Mouse (Mus musculus): ENCODE results near the gene Cuzd1. TPM values are rescaled to one million over a fixed set of nuclear protein-coding genes. Genes with fewer than 3 reads are reported as not detected.

The Cuzd1 gene
- 0.19 and 0.39 TPM in 2 replicates for polyA plus RNA-seq (2021; fragmentation: Nextera tagmentation)
- long read RNA-seq, experiment 1, partial matches to known transcripts: 0 of 3 reads
- long read RNA-seq, experiment 1, other reads (novel, unspliced or antisense): 3 of 3 reads
- long read RNA-seq, experiment 2: 0 reads

GRCm38 (mm10) chr7:131322192-131322591 lies at the start of gene Cuzd1:
Gene Cuzd1, minus strand, starts transcription at chr7:131322292.

GRCm38 (mm10) chr7:131370648-131371469 lies 48.8 kb upstream of the Cuzd1 start, which contains the start of gene Pstk:
Gene Pstk, plus strand, starts transcription at chr7:131371141.

GRCm38 (mm10) chr7:131362615-131363300 lies 40.7 kb upstream of the Cuzd1 start, which contains the start of gene 2310057M21Rik:
Gene 2310057M21Rik, minus strand, starts transcription at chr7:131362759.

GRCm38 (mm10) chr7:131333564-131333963 lies 11.5 kb upstream of the Cuzd1 start, which contains the start of gene Fam24a:
Gene Fam24a, plus strand, starts transcription at chr7:131333864.

GRCm38 (mm10) chr7:131329416-131329815 lies 7.3 kb upstream of the Cuzd1 start, which contains the start of gene Fam24b:
Gene Fam24b, minus strand, starts transcription at chr7:131329516.

Other genes with a start within 250 kb of the Cuzd1 start
- not detected in 2 replicates for gene 4933402N03Rik, start 176.0 kb downstream of the Cuzd1 start, polyA plus RNA-seq (2021; fragmentation: Nextera tagmentation)
- 0.03 TPM in 1 of 2 replicates, not detected in the other for gene 5430419D17Rik, start 147.9 kb downstream of the Cuzd1 start, polyA plus RNA-seq (2021; fragmentation: Nextera tagmentation)
- not detected in 2 replicates for gene Fam24b, start 7.2 kb upstream of the Cuzd1 start, polyA plus RNA-seq (2021; fragmentation: Nextera tagmentation)
- not detected in 2 replicates for gene Fam24a, start 11.6 kb upstream of the Cuzd1 start, polyA plus RNA-seq (2021; fragmentation: Nextera tagmentation)
- gene 2310057M21Rik, start 40.5 kb upstream of the Cuzd1 start, polyA plus RNA-seq (2021; fragmentation: Nextera tagmentation): 18.8 and 23.7 TPM in 2 replicates
- gene Pstk, start 48.8 kb upstream of the Cuzd1 start, polyA plus RNA-seq (2021; fragmentation: Nextera tagmentation): 62.5 and 65.3 TPM in 2 replicates
- 9.3 and 9.7 TPM in 2 replicates for gene Ikzf5, start 88.2 kb upstream of the Cuzd1 start, polyA plus RNA-seq (2021; fragmentation: Nextera tagmentation)
- gene Acadsb, start 88.3 kb upstream of the Cuzd1 start, polyA plus RNA-seq (2021; fragmentation: Nextera tagmentation): 37.2 and 45.6 TPM in 2 replicates
- gene Hmx3, start 220.6 kb upstream of the Cuzd1 start, polyA plus RNA-seq (2021; fragmentation: Nextera tagmentation): not detected in 2 replicates
- gene Hmx2, start 226.5 kb upstream of the Cuzd1 start, polyA plus RNA-seq (2021; fragmentation: Nextera tagmentation): not detected in 2 replicates
- 115 and 145 TPM in 2 replicates for gene Bub3, start 237.9 kb upstream of the Cuzd1 start, polyA plus RNA-seq (2021; fragmentation: Nextera tagmentation)